Mouse (Mus musculus): ENCODE measurements around the gene Tlr13. TPM values are rescaled to one million over a fixed set of nuclear protein-coding genes. Genes with fewer than 3 reads are reported as not detected.

The Tlr13 gene
- 3.0 TPM for polyA plus RNA-seq (2015; fragmentation: Illumina TruSeq; extraction: RNeasy Lipid Tissue Mini Kit (QIAGEN cat#74804); ENCODE audit: insufficient read depth, low read depth, low replicate concordance)

GRCm38 (mm10) chrX:106142936-106143335 is at the start of gene Tlr13:
Tlr13 (plus strand) TSS chrX:106143204.

GRCm38 (mm10) chrX:106186713-106187649 is 44.0 kb downstream of the Tlr13 start, which contains the start of gene Pgk1:
Pgk1 (plus strand) TSS chrX:106187100.

Other genes with a start within 250 kb of the Tlr13 start
- 24.8 TPM for gene Atrx, start 213.8 kb upstream of the Tlr13 start, polyA plus RNA-seq (2015; fragmentation: Illumina TruSeq; extraction: RNeasy Lipid Tissue Mini Kit (QIAGEN cat#74804); ENCODE audit: insufficient read depth, low read depth, low replicate concordance)
- gene Magt1, start 131.3 kb upstream of the Tlr13 start, polyA plus RNA-seq (2015; fragmentation: Illumina TruSeq; extraction: RNeasy Lipid Tissue Mini Kit (QIAGEN cat#74804); ENCODE audit: insufficient read depth, low read depth, low replicate concordance), result 22.1 TPM
- 99.9 TPM for gene Cox7b, start 127.5 kb upstream of the Tlr13 start, polyA plus RNA-seq (2015; fragmentation: Illumina TruSeq; extraction: RNeasy Lipid Tissue Mini Kit (QIAGEN cat#74804); ENCODE audit: insufficient read depth, low read depth, low replicate concordance)
- 3.0 TPM for gene Atp7a, start 115.9 kb upstream of the Tlr13 start, polyA plus RNA-seq (2015; fragmentation: Illumina TruSeq; extraction: RNeasy Lipid Tissue Mini Kit (QIAGEN cat#74804); ENCODE audit: insufficient read depth, low read depth, low replicate concordance)
- 21.8 TPM for gene Pgk1, start 43.9 kb downstream of the Tlr13 start, polyA plus RNA-seq (2015; fragmentation: Illumina TruSeq; extraction: RNeasy Lipid Tissue Mini Kit (QIAGEN cat#74804); ENCODE audit: insufficient read depth, low read depth, low replicate concordance)
- 5.3 TPM for gene Taf9b, start 78.0 kb downstream of the Tlr13 start, polyA plus RNA-seq (2015; fragmentation: Illumina TruSeq; extraction: RNeasy Lipid Tissue Mini Kit (QIAGEN cat#74804); ENCODE audit: insufficient read depth, low read depth, low replicate concordance)
- not detected for gene Fnd3c2, start 112.2 kb downstream of the Tlr13 start, polyA plus RNA-seq (2015; fragmentation: Illumina TruSeq; extraction: RNeasy Lipid Tissue Mini Kit (QIAGEN cat#74804); ENCODE audit: insufficient read depth, low read depth, low replicate concordance)

Measured in pancreas, adult 10 weeks (tissue).